Mouse (Mus musculus) embryo, embryonic 9.5 days (tissue): ENCODE results near the gene Tmco1.

ENCODE experiments used
- DNase-seq: peaks from one replicate; pipeline ENCODE4 v3.0.0-alpha.2; 2017; ENCODE audit errors: extremely low spot score

Tmco1 gene

DNA sequence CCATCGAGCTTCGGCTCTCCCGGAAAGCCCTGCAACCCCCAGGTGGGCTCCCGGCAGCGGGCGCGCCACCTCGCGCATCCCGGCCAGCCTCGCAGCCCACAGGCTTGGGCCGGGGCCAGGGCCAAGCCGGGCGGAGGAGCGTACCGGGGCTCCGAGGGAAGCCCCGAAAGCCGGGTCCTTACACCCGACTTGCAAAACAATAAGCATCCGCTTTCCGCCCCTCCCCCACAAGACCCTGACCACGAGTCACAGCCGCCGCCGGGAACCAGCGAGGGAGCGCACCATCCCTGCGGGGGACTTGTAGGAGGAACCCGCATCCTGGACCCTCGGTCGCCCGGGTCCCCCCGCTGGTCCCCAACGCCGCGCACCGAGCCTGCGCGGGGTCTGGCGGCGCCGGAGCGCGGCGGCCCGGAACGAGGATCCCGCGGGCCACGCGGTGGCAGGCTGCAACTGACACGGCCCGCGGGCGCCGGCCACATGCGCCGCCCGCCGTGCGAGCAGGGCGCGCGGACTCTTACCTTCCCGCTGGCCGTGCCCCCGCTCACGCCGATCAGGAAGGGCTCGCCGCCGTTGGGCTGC lies 23.8 kb upstream of the Tmco1 start:
- DNase-seq: peak; percentile 89

DNA sequence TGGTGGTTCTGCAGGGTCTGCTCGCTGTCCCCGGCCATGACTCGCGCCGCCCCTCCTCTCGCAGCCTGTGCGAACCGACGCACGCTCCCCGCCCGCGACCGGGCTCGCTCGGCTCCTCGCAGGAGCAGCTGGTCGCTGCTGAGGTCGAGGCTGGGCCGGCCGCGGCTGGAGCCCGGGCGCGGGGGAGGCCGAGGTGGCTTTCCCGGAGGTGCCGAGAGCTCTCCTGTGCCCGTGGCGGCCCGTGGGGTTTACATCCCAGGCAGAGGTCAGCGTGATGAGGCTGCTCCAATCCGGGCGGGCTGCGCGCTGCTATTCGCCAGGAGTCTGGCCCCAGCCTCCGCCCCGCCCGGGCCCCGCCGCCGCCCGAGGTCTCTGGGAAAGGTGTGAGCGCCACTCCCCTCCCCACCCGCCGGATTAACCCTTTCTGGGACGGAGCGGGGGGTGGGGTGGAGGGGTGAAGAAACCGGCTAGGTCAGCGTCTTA lies 23.3 kb upstream of the Tmco1 start:
- DNase-seq: peak; percentile 94

GRCm38 (mm10) chr1:167285320-167285355 lies 23.0 kb upstream of the Tmco1 start, which contains the start of gene Uck2:
Uck2 (minus strand) TSS chr1:167285320.
- DNase-seq: no peak

- DNase-seq: peak; percentile 11
These were observed 22.8 kb upstream of the Tmco1 start for GRCm38 (mm10) chr1:167285356-167285755.

DNA sequence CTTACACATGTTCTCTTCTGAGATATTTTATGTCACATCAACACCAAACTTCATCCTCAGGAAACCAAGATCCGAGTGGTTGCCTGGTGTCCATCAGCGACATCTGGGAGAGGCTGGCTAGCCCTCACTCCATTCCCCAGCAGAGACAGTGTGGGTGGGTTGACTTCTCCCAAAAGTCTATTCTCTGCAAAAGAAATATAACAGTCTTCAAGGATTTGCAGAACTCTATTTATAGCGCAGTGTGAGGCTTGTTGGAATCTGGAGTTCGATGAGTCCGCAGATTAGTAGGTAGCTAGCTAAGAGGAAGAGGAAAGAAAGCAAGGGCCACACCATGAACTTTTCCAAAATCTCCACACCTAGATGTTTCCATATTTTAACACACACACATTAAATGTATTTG lies 21.0 kb upstream of the Tmco1 start:
- no peak for DNase-seq

GRCm38 (mm10) chr1:167288665-167289538 lies 19.3 kb upstream of the Tmco1 start:
- DNase-seq: no peak

DNA sequence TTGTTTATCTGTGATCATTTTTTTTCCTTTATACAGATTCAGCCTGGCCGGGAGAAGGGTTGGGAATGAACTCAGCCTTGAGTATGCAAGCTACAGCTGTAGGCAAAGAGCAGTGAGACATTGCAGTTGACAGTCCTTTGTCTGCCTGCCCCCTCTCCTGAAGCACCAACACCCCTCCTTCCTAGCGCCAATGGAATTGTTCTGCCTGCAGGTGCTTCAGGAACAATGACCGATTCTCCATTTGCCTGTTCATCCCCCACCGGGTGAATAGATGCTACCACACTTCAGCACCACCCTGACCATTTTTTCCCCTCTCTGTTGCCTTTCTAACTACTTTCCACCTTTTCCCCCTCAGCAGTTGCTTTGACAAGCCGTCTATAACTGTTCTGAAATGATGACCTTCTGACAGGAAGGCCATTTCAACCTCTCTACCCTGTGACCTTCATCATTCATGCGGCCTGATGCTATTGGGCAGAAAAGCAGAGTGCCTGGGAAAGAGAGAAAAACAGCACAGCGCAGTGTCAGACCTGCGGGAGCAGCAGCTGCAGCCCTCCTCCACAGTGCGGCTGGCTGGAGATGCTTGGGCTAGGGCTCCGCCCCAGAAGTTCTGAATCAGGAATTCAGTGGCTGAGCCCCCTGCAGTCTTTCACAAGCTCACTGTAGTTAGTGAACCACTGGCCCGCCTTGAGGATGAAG lies 18.5 kb upstream of the Tmco1 start:
- peak; percentile 48 for DNase-seq

- no peak for DNase-seq
These were observed 17.9 kb upstream of the Tmco1 start for GRCm38 (mm10) chr1:167290263-167290592.

DNA sequence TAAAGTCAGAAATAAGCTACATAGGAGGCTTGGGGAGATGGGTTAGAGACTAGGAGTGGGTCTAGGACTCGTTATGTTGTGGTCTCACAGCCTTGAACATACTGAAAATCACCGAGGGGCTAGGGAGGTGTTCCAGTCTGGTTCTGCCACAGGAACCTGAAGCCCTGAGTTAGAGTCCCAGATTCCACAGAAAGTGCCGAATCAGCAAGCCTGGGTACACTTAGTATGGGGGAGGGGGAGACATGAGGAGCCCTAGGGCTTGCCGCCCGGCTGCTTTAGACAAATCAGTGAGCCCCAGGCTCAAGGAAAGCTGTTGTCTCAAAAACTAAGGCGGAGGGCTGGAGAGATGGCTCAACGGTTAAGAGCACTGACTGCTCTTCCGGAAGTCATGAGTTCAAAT lies 16.6 kb upstream of the Tmco1 start:
- DNase-seq: no peak

GRCm38 (mm10) chr1:167292447-167292846 lies 15.7 kb upstream of the Tmco1 start:
- no peak for DNase-seq

DNA sequence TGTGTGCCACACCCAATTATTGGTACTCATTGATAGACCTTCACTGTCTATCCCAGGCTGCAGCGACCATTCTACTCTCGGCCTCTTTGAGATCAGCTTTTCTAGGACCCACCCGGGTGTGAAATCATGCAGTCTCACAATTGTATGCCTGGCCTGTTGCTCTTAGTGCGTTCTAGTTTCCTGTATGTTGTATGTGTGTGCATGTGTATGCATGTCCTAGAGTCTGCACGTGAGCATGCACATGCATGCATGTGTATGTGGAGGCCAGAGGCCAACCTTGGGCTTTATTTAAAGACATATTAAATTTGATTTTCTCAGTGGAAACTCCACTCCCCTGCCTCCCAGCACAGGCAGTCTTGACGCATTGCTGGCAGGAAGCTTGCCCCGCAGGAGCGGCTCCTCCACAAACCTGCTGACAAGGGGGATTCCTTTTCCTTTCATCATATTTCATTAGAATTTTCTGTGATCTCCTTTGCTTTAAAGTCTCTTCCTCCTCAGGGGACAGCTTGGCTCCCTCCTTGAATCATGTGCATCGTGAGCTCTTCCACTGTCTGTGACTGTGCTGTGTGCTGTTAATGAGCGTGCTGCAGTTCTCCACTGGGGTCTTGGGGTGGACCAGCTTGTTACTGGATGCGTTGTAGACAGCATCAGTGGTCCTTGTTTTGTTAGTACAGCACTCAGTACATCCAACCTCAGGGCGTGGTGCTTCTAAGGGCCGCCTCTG lies 12.3 kb upstream of the Tmco1 start:
- DNase-seq: no peak

- no peak for DNase-seq
These were observed 8.1 kb upstream of the Tmco1 start for GRCm38 (mm10) chr1:167300122-167300521.

GRCm38 (mm10) chr1:167305501-167306137 lies 2.6 kb upstream of the Tmco1 start:
- no peak for DNase-seq

- no peak for DNase-seq
These were observed 1.5 kb upstream of the Tmco1 start for GRCm38 (mm10) chr1:167306451-167307240.

GRCm38 (mm10) chr1:167307674-167308073 lies 504 bp upstream of the Tmco1 start:
- DNase-seq: no peak

- DNase-seq: no peak
These were observed 4.2 kb downstream of the Tmco1 start for GRCm38 (mm10) chr1:167312367-167312766.

DNA sequence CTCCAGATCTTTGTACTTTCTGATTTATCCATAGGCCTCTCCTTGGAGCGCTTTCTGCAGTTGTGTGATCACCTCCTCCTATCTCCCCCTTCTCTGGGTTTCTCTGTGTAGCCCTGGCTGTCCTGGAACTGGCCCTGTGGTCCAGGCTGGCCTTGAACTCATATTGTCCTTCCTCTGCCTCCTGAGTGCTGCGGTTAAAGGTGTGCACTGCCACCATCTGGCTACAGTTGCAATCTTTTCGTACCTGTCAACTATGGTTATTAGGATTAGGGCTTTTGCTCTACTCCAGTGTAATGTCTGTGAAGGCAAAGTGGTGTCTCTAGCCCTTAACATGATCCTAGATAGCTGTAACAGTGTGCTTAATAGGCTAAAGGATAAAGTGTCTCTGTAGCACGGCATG lies 5.0 kb downstream of the Tmco1 start:
- no peak for DNase-seq

DNA sequence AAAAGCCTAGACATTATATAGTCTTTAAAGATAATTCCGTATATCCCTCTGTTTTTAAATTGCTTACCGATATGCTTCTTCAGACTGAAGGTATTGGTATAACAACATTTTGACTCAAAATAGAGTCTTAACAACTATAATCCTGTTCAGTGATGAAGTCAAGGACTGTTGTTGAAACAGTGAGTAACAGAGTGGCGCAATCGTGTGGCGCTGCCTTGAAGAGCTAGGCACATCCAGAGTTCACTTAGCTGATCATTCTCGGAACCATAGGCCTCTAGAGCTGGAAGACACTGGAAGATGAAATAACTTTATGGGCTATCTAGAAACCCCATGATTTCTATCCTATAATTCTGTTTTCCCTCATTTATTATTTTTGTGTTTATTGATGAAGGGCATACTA lies 13.5 kb downstream of the Tmco1 start:
- no peak for DNase-seq

DNA sequence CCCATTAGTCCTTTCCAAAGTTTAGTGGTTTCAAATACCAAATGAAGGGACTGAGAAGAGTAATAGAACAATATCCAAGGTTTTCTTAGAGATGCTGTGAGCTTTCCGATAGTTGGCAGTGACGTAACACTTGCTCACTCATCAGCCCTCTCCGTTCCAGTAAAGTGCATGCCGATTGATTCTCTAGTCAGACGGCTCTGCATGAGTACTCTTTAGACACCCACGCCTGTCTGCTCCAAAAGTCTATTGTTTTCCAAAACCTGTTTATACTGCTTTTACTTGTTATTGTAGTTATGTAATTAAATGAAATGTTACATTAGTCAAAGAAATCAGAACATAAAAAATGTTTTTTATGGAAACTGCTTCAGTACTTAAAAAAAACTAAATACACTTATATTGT lies 20.6 kb downstream of the Tmco1 start:
- DNase-seq: no peak

DNA sequence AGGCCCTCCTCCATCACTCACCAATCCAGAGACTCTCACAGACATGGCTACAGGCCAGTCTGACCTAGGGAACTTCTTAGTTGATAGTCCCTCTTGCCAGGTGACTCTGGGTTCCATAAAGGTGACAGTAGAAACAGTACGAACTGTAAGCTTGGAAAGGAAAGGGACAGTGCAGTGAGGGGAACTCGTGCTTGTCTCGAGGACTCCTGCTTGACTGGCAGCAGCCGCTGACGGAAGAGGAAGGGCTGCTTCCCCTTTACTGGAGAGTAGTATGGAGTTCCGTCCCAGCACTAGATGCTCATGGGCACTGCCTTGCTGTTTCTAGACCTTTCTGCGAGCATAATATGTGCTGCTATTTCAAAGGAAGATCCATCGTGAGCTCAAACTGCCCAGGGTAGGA lies 22.9 kb downstream of the Tmco1 start:
- no peak for DNase-seq

DNA sequence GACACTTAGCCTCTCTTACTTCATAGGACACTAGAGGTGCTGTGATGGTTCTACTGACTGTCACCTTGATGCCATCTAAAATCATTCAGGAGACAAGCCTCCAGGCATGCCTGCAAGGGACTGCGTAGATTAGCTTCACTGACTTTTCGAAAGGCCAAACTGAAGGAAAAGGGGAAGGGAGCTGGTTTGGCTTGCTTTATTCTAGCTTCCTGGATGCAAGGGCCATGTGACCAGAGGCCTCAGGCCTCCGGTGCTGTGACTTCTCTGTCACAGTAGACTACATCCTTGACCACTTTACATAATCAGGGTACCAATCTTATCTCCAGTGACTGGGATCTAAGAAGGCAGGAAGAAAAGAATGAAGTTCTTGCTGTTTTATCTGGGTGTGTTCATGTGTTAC lies 28.2 kb downstream of the Tmco1 start:
- DNase-seq: no peak
